Comparison of ENCODE assay signal across 8 mouse cellular contexts in genomic region chr15:79328058-79328938, GRCm38 (mm10). TPM values are rescaled to one million over a fixed set of nuclear protein-coding genes. Genes with fewer than 3 reads are reported as not detected.
DNase-seq lines count a peak whose midpoint lies in the region; ATAC-seq and TF ChIP-seq lines count a peak whose summit lies in the region.

Pla2g6 (minus strand) TSS chr15:79328390.

- peak within 1 kb of the TSS; percentile 56 for H3K4me3 ChIP-seq in hindbrain, embryonic 13.5 days

- H3K27me3 ChIP-seq in Patski: no peaks in the 10 kb centered on the region
- H3K27me3 ChIP-seq in hindbrain, embryonic 13.5 days: no peaks in the 10 kb centered on the region

- H3K4me2 ChIP-seq in hindbrain, embryonic 13.5 days: peak within 1 kb of the TSS; percentile 80

- POLR2A ChIA-PET in Patski (lab: Charles Lee): interaction anchor here (1.0 kb wide), 1 partner anchor 18 kb away, joined by 4 read pairs; the partner anchor contains the start of gene Maff

- H3K9ac ChIP-seq in hindbrain, embryonic 13.5 days: peak within 1 kb of the TSS; percentile 80

- no peaks in the 10 kb centered on the region for H3K36me3 ChIP-seq in hindbrain, embryonic 13.5 days

- 5% methylated on average over 46 of the region's 46 CpGs for WGBS in hindbrain, embryonic 13.5 days

- DNase-seq in Patski (ENCODE audit: low read depth, low spot score): peak; percentile 85
- DNase-seq in cerebellum, postnatal 14 days: peak; percentile 99
- peak; percentile 97 to 98 for DNase-seq in frontal cortex, postnatal 14 days (ENCODE audit: low spot score in 2 of 2)
- DNase-seq in layer of hippocampus, postnatal 25 days (ENCODE audit: extremely low spot score in 1 of 2, low spot score in 1 of 2): peak; percentile 93 to 95
- peak; percentile 99 for DNase-seq in lung, postnatal 25 days (ENCODE audit: low spot score)
- DNase-seq in retina, embryonic 14.5 days (ENCODE audit: low spot score): peak; percentile 99
- peak; percentile 99 for DNase-seq in thymus, postnatal 4 days

- CTCF ChIA-PET in Patski (lab: Charles Lee): no interaction called here

- peak within 1 kb of the TSS; percentile 94 for H3K27ac ChIP-seq in hindbrain, embryonic 13.5 days

- no peak for TF ChIP-seq CTCF in Patski (IDR thresholded peaks at IDR 0.05)

- ATAC-seq in Patski: peak; percentile 65
- peak; percentile 95 for ATAC-seq in hindbrain, embryonic 13.5 days (ENCODE audit: low FRiP score)

- H3K9me3 ChIP-seq in hindbrain, embryonic 13.5 days: no peaks in the 10 kb centered on the region

- in situ Hi-C loops in Patski (cut with MboI; ENCODE audit: low pct_unique_long_range_greater_than_20kb): no loop called here

- peaks cover 40% of the 10 kb centered on the region for H3K4me1 ChIP-seq in hindbrain, embryonic 13.5 days (replicated peaks)

RNA-seq across cellular contexts. Expression of gene Pla2g6, which starts in this region (rescaled TPM):
- 32.8 TPM for polyA plus RNA-seq in Patski (2021)
- polyA plus RNA-seq in hindbrain, embryonic 13.5 days (2015; fragmentation: Nextera tagmentation; extraction: Ambion mirVana): 34.5 and 35.5 TPM in 2 replicates
- total RNA-seq in layer of hippocampus, postnatal 25 days (2021): 10 to 100 TPM; 24.2 to 24.3 TPM

Comparison
In these comparisons a context has a peak if more than half of its experiments do, and no peak if none do; other contexts are left out.
1. Peak in every context shown above with its lines: DNase-seq, ATAC-seq, H3K4me3 ChIP-seq and H3K27ac ChIP-seq.